Mouse (Mus musculus): ENCODE results near the gene Rsbn1l. TPM values are rescaled to one million over a fixed set of nuclear protein-coding genes. Genes with fewer than 3 reads are reported as not detected.

Rsbn1l gene
- polyA plus RNA-seq, 1 experiment from 2014 or later = 4.9 TPM

DNA sequence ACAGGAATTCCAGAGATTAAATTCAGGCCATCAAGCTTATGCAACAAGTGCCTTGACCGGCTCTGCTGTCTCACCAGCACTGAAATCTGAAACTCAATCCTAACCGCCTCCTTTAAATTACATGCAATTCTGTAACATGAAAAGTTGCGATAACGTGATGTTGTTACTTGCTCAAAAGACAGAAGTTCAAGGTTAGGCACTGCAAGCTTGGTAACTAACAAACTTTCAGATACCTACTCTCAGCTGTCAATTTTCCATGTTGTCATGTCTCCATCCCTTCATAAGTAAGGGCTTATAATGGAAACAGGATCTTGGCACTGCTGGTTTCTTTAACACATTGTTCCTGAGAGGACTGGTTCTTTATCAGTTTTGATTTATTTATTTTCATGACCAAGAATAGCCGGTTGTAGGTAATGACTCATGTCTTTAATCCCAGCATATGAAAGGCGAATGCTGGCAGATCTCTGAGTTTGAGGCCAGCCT is 26.5 kb downstream of the Rsbn1l start:
- Histone ChIP-seq H3K9ac (ENCODE audit: low read depth, low read length) (no peak overlapping the region), H3K27ac (ENCODE audit: low read length) (no peak overlapping the region), H3K27me3 (ENCODE audit: control insufficient read depth, insufficient read depth, low read depth, low read length) (no peaks in the 10 kb centered on the region), H3K9me3 (replicated peaks; ENCODE audit: control insufficient read depth, low read length, poor library complexity, severe bottlenecking) (no peaks in the 10 kb centered on the region), H3K4me3 (ENCODE audit: low read depth, low read length) (no peak overlapping the region), H3K4me2 (ENCODE audit: low read length) (no peak overlapping the region), H3K4me1 (ENCODE audit: control insufficient read depth, insufficient read depth, low read length) (no peaks in the 10 kb centered on the region), H3K36me3 (ENCODE audit: control insufficient read depth, insufficient read depth, low read length) (no peaks in the 10 kb centered on the region)
- WGBS = 89% methylated on average over 6 of the region's 6 CpGs
- ATAC-seq = no peak

GRCm38 (mm10) chr5:20925451-20925850 is 30.7 kb downstream of the Rsbn1l start:
- no peak overlapping the region for H3K27ac ChIP-seq (ENCODE audit: low read length)
- WGBS = 79% methylated on average over 3 of the region's 3 CpGs
- H3K9ac ChIP-seq (ENCODE audit: low read depth, low read length) = no peak overlapping the region
- H3K4me1 ChIP-seq (ENCODE audit: control insufficient read depth, insufficient read depth, low read length) = no peaks in the 10 kb centered on the region
- H3K36me3 ChIP-seq (ENCODE audit: control insufficient read depth, insufficient read depth, low read length) = no peaks in the 10 kb centered on the region
- H3K9me3 ChIP-seq (replicated peaks; ENCODE audit: control insufficient read depth, low read length, poor library complexity, severe bottlenecking) = no peaks in the 10 kb centered on the region
- H3K4me3 ChIP-seq (ENCODE audit: low read depth, low read length) = no peak overlapping the region
- ATAC-seq = no peak
- H3K4me2 ChIP-seq (ENCODE audit: low read length) = no peak overlapping the region
- H3K27me3 ChIP-seq (ENCODE audit: control insufficient read depth, insufficient read depth, low read depth, low read length) = no peaks in the 10 kb centered on the region

- H3K9ac ChIP-seq (ENCODE audit: low read depth, low read length) = no peak overlapping the region
- H3K4me3 ChIP-seq (ENCODE audit: low read depth, low read length) = no peak overlapping the region
- no peaks in the 10 kb centered on the region for H3K36me3 ChIP-seq (ENCODE audit: control insufficient read depth, insufficient read depth, low read length)
- H3K4me2 ChIP-seq (ENCODE audit: low read length) = no peak overlapping the region
- H3K4me1 ChIP-seq (ENCODE audit: control insufficient read depth, insufficient read depth, low read length) = no peaks in the 10 kb centered on the region
- no peaks in the 10 kb centered on the region for H3K27me3 ChIP-seq (ENCODE audit: control insufficient read depth, insufficient read depth, low read depth, low read length)
- WGBS = 74% methylated on average over 3 of the region's 3 CpGs
- H3K27ac ChIP-seq (ENCODE audit: low read length) = no peak overlapping the region
- no peak for ATAC-seq
- no peaks in the 10 kb centered on the region for H3K9me3 ChIP-seq (replicated peaks; ENCODE audit: control insufficient read depth, low read length, poor library complexity, severe bottlenecking)
Measured at GRCm38 (mm10) chr5:20924608-20925007, 31.6 kb downstream of the Rsbn1l start.

GRCm38 (mm10) chr5:20919566-20919965 is 36.6 kb downstream of the Rsbn1l start:
- no peaks in the 10 kb centered on the region for H3K9me3 ChIP-seq (replicated peaks; ENCODE audit: control insufficient read depth, low read length, poor library complexity, severe bottlenecking)
- no peaks in the 10 kb centered on the region for H3K27me3 ChIP-seq (ENCODE audit: control insufficient read depth, insufficient read depth, low read depth, low read length)
- H3K4me1 ChIP-seq (ENCODE audit: control insufficient read depth, insufficient read depth, low read length) = no peaks in the 10 kb centered on the region
- H3K27ac ChIP-seq (ENCODE audit: low read length) = no peak overlapping the region
- H3K4me3 ChIP-seq (ENCODE audit: low read depth, low read length) = no peak overlapping the region
- no peak overlapping the region for H3K4me2 ChIP-seq (ENCODE audit: low read length)
- 51% methylated on average over 9 of the region's 9 CpGs for WGBS
- no peak for ATAC-seq
- no peaks in the 10 kb centered on the region for H3K36me3 ChIP-seq (ENCODE audit: control insufficient read depth, insufficient read depth, low read length)
- H3K9ac ChIP-seq (ENCODE audit: low read depth, low read length) = no peak overlapping the region

GRCm38 (mm10) chr5:20918967-20919366 is 37.2 kb downstream of the Rsbn1l start:
- Histone ChIP-seq H3K4me2 (ENCODE audit: low read length) (no peak overlapping the region), H3K27me3 (ENCODE audit: control insufficient read depth, insufficient read depth, low read depth, low read length) (no peaks in the 10 kb centered on the region), H3K27ac (ENCODE audit: low read length) (no peak overlapping the region), H3K4me3 (ENCODE audit: low read depth, low read length) (no peak overlapping the region), H3K9ac (ENCODE audit: low read depth, low read length) (no peak overlapping the region), H3K4me1 (ENCODE audit: control insufficient read depth, insufficient read depth, low read length) (no peaks in the 10 kb centered on the region), H3K36me3 (ENCODE audit: control insufficient read depth, insufficient read depth, low read length) (no peaks in the 10 kb centered on the region), H3K9me3 (replicated peaks; ENCODE audit: control insufficient read depth, low read length, poor library complexity, severe bottlenecking) (no peaks in the 10 kb centered on the region)
- 92% methylated on average over 4 of the region's 4 CpGs for WGBS
- ATAC-seq = no peak

DNA sequence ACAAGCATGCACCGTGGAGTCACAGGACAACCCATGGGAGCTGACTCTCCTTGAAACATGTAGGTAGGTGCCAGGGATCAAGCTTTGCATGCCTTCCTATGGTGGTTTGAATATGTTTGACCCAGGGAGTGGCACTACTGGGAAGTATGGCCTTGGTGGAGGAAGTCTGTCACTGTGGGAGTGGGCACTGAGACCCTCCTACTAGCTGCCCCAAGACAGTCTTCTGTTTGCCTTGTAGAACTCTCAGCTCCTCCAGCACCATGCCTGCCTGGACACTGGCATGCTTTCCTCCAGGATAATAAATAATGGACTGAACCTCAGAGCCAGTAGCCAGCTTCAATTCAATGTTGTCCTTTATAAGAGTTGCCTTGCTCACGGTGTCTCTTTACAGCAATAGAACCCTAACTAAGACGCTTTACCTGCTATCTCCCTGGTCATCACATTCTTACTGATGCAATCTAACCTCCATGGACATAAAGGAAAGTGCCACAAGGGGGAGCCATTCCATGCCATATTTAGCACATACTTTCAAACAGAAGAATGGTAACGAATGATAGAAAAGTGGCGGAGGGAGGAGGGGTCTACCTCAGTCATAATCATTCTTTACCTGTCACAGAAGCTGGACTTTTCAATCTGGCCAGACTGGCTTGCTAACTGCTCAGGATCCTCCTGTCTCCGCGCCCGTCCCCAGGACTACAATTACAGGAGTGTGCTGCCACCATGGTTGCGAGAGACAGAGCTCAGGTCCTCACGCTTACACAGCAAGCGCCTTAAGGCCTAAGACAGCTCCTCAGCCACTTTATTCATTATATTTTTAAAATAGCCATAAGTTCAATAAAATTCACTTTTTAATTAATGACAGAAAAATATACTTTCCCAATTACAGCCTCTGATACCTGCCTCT is 42.6 kb downstream of the Rsbn1l start:
- no peak overlapping the region for H3K27ac ChIP-seq (ENCODE audit: low read length)
- H3K9me3 ChIP-seq (replicated peaks; ENCODE audit: control insufficient read depth, low read length, poor library complexity, severe bottlenecking) = no peaks in the 10 kb centered on the region
- H3K4me1 ChIP-seq (ENCODE audit: control insufficient read depth, insufficient read depth, low read length) = no peaks in the 10 kb centered on the region
- H3K36me3 ChIP-seq (ENCODE audit: control insufficient read depth, insufficient read depth, low read length) = no peaks in the 10 kb centered on the region
- ATAC-seq = peak; percentile 45; the same call in 1 of the 2 replicates
- no peak overlapping the region for H3K9ac ChIP-seq (ENCODE audit: low read depth, low read length)
- no peak overlapping the region for H3K4me2 ChIP-seq (ENCODE audit: low read length)
- H3K4me3 ChIP-seq (ENCODE audit: low read depth, low read length) = no peak overlapping the region
- H3K27me3 ChIP-seq (ENCODE audit: control insufficient read depth, insufficient read depth, low read depth, low read length) = no peaks in the 10 kb centered on the region
- 73% methylated on average over 11 of the region's 11 CpGs for WGBS

GRCm38 (mm10) chr5:20911741-20912140 is 44.5 kb downstream of the Rsbn1l start:
- Histone ChIP-seq H3K9ac (ENCODE audit: low read depth, low read length) (no peak overlapping the region), H3K27me3 (ENCODE audit: control insufficient read depth, insufficient read depth, low read depth, low read length) (no peaks in the 10 kb centered on the region), H3K36me3 (ENCODE audit: control insufficient read depth, insufficient read depth, low read length) (no peaks in the 10 kb centered on the region), H3K27ac (ENCODE audit: low read length) (no peak overlapping the region), H3K4me2 (ENCODE audit: low read length) (no peak overlapping the region), H3K9me3 (replicated peaks; ENCODE audit: control insufficient read depth, low read length, poor library complexity, severe bottlenecking) (no peaks in the 10 kb centered on the region), H3K4me1 (ENCODE audit: control insufficient read depth, insufficient read depth, low read length) (no peaks in the 10 kb centered on the region), H3K4me3 (ENCODE audit: low read depth, low read length) (no peak overlapping the region)
- 77% methylated on average over 2 of the region's 2 CpGs for WGBS
- no peak for ATAC-seq

DNA sequence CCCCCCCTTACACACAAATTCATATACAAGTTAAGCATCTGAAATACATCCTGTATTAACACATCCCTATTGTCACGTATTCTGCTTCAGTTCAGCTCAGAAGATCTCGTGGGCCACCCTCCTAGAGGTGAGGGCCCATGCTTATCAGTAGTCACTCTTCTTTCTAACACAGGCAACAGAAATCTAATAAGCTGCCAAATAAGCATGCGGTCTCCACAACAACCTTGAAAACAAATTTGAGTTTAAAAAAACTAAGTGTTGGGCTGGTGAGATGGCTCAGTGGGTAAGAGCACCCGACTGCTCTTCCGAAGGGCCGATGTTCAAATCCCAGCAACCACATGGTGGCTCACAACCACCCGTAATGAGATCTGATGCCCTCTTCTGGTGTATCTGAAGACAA is 50.0 kb downstream of the Rsbn1l start:
- Histone ChIP-seq H3K9me3 (replicated peaks; ENCODE audit: control insufficient read depth, low read length, poor library complexity, severe bottlenecking) (no peaks in the 10 kb centered on the region), H3K9ac (ENCODE audit: low read depth, low read length) (no peak overlapping the region), H3K36me3 (ENCODE audit: control insufficient read depth, insufficient read depth, low read length) (no peaks in the 10 kb centered on the region; the same call in 1 of the 2 replicates), H3K27ac (ENCODE audit: low read length) (no peak overlapping the region), H3K4me3 (ENCODE audit: low read depth, low read length) (no peak overlapping the region), H3K4me2 (ENCODE audit: low read length) (no peak overlapping the region), H3K4me1 (ENCODE audit: control insufficient read depth, insufficient read depth, low read length) (no peaks in the 10 kb centered on the region), H3K27me3 (ENCODE audit: control insufficient read depth, insufficient read depth, low read depth, low read length) (no peaks in the 10 kb centered on the region)
- 97% methylated on average over 7 of the region's 7 CpGs for WGBS
- no peak for ATAC-seq

DNA sequence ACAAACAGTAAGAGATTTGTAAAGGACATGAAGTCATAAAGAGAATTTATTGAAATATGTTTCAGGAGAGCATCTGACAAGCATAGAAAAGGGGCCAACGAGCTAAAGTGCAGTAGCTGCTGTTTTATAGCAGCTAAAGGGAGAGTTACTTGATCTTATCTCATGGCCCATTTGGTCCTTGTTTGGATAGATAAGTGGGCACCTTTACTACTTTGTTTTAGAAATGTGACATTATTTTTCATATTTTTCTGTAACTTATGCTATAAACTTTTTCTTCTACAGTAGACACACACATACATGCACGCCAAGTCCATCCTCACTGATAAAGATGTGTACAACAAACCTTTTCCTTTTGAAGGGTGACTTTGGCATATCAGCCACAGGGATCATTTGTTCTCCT is 50.8 kb downstream of the Rsbn1l start:
- Histone ChIP-seq H3K27ac (ENCODE audit: low read length) (no peak overlapping the region), H3K9me3 (replicated peaks; ENCODE audit: control insufficient read depth, low read length, poor library complexity, severe bottlenecking) (no peaks in the 10 kb centered on the region), H3K4me3 (ENCODE audit: low read depth, low read length) (no peak overlapping the region), H3K9ac (ENCODE audit: low read depth, low read length) (no peak overlapping the region), H3K4me1 (ENCODE audit: control insufficient read depth, insufficient read depth, low read length) (no peaks in the 10 kb centered on the region), H3K4me2 (ENCODE audit: low read length) (no peak overlapping the region), H3K36me3 (ENCODE audit: control insufficient read depth, insufficient read depth, low read length) (no peaks in the 10 kb centered on the region; the same call in 1 of the 2 replicates), H3K27me3 (ENCODE audit: control insufficient read depth, insufficient read depth, low read depth, low read length) (no peaks in the 10 kb centered on the region)
- no peak for ATAC-seq
- 99% methylated on average over 2 of the region's 2 CpGs for WGBS
